Mouse (Mus musculus) naive thymus-derived CD4-positive, alpha-beta T cell, adult 5 months (primary cell): ENCODE data around the gene Tekt5. TPM values are rescaled to one million over a fixed set of nuclear protein-coding genes. Genes with fewer than 3 reads are reported as not detected.

Source experiments
- polyA plus RNA-seq: library from polyadenylated mRNA; unstranded; fragments of 100-300 nt; shearing (Covaris generic); gene quantifications from one replicate; pipeline ENCODE4 v1.2.1, GENCODE M21; 2017

Gene Tekt5
- 0.19 TPM for polyA plus RNA-seq

DNA sequence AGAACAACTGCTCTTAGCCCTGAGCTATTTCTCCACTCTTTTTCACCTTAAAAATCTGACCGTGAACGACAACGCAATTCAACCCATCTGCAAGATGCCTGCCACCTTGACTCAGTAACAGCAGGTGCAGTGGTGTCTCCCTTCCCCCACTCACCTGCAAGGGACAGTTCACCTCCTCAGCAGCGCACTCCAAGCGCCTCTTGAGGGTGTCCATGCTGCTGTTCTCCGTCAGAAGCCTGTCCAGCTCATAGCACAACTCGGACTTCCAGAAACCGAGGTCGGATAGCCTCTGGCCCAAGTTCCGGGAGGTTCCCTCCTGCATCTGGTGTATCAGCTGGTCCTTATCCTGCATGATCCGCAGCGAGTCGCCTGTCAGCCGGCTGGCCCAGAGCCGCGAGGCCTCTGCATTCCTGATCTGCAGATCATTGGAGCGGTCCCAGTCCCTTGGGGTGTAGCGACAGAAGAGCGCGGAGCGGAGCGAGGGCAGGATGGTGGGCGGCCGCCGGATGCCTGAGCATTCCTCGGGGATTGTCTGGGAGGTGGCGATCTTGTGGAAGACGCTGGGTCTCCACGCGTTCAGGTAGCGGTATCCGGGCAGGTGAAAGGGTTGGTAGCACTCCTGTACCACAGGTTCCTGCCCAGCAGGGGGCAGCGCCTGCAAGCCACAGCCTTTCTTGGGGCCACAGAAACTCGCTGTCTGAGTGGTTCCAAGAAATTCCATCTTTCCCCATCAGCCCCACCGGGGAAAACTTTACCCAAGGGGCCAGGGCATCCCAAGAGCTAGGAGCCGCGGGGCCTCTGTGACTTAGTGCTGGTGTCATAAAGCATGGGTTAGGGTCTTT lies at the start of gene Tekt5:
Tekt5 (minus strand) TSS at position 792 of the 842 bp plus-strand sequence.

DNA sequence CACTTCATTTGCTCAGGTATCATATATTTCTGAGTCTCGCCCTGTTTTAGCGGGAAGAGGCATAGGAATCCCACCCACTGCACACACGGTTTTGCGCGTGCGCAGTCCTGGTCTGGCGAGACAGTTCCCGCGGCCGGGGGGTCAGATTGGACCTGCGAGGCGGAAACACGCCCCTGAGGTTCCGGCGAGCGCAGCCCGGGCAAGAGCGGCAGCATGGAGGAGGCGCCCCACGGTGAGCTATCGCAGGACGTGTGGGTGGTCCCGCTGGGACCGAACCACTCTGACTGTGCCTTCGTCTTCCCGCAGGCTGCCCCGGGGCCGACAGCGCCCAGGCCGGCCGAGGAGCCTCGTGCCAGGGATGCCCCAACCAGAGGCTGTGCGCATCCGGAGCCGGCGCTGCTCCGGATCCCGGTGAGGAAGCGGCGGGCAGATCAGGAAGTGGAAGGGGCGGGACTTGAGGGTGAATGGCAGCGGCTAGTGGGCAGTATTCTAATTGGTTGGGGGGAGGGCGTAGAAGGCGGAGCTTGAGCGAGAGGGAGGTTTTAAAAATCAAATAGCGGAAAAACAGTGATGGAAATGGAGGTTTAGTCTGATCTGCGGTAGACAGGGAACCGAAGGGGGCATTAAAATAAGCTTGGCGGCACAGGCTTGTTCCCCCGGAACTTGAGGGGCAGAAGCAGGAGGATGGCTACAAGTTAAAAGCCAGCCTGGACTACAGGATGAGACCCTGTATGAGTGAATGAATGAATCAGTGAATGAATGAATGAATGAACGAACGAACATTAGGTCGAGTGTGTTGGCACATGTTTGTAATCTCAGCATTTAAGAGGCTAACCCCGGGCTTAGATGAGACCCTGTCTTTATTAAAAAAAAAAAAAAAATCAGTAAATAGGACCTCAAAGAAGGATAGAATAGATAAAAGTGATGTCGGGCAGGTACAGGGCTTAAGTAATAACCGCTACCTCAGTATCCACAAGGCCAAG lies 16.8 kb upstream of the Tekt5 start, which contains the start of gene Nubp1:
Nubp1 (plus strand) TSS at position 185 of the 983 bp plus-strand sequence.

DNA sequence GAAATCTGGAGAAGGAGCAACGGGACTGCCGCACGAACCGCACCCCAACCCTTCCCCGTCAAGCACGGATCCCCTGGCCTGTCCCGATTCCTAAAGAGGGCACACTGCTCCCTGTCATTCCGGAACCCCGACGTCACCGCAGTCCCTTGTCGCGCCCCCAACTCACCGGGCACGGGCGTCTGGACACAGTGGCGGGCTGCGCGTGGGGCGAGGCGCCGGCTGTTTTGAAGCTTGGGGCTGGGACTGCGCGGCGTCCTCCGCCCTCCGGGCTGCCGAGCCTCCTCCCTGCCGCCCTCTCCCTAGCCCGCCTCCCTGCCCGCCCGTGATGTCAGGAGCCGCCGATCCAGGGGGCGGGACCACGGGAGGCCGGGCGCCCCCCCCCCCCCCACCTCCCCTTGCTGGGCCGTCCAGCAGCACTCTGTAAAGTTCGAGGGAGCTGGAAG lies 81.6 kb downstream of the Tekt5 start, which contains the start of gene Emp2:
Emp2 (minus strand) TSS at position 323 of the 443 bp plus-strand sequence.

Other genes with a start within 250 kb of the Tekt5 start
- 0.45 TPM for gene Rpl39l, start 225.3 kb downstream of the Tekt5 start, polyA plus RNA-seq
- gene Atf7ip2, start 202.8 kb downstream of the Tekt5 start, polyA plus RNA-seq, result 0.36 TPM
- gene Emp2, start 81.5 kb downstream of the Tekt5 start, polyA plus RNA-seq, result not detected
- 77.1 TPM for gene Nubp1, start 16.5 kb upstream of the Tekt5 start, polyA plus RNA-seq
- gene Tvp23a, start 51.9 kb upstream of the Tekt5 start, polyA plus RNA-seq, result 5.3 TPM
- 0.20 TPM for gene Ciita, start 84.6 kb upstream of the Tekt5 start, polyA plus RNA-seq
- 20.9 TPM for gene Dexi, start 147.6 kb upstream of the Tekt5 start, polyA plus RNA-seq
- gene Clec16a, start 149.8 kb upstream of the Tekt5 start, polyA plus RNA-seq, result 20.9 TPM